Mouse (Mus musculus): ENCODE data around the gene Tmem141.

GRCm38 (mm10) chr2:25573068-25573467 is 48.7 kb downstream of the Tmem141 start:
- TF ChIP-seq CTCF (conservative IDR thresholded peaks at IDR 0.05; ENCODE audit: low read length) (no peak), POU5F1 (IDR thresholded peaks at IDR 0.05; ENCODE audit: borderline replicate concordance, low read length) (no peak), NANOG (IDR thresholded peaks at IDR 0.05; ENCODE audit: borderline replicate concordance, low read length) (no peak)
